Mouse (Mus musculus) gastrocnemius, adult 18-20 months (tissue): Measurements from ENCODE around the gene Lrrc74b. TPM values are rescaled to one million over a fixed set of nuclear protein-coding genes. Genes with fewer than 3 reads are reported as not detected.

Experiments used
- DNase-seq: peaks from one replicate; pipeline ENCODE4 v3.0.0; 2021; ENCODE audit warnings: low spot score
- total RNA-seq, 2 experiments: library from RNA; stranded (reverse); gene quantifications; 2 replicates each; pipeline ENCODE4 v1.2.3; 2021

Gene Lrrc74b
- total RNA-seq, 2 experiments from 2014 or later: 1.7 to 2.4 TPM

DNA sequence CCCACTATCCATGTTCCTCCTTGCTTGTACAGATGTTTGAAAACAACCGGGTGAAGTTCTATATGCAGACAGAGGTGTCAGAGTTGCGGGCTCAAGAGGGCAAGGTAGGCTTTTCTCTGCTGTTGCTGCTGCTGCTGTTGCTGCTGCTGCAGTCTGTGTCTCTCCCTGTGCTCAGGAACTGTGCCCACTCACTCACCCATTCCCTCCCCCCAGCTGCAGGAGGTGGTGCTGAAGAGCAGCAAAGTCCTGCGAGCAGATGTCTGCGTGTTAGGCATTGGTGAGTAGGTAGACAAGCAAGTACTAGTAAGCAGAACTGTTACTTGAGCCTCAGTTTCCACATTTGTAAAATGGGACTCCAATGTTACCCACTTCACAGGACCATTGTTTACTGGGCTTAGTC is 58.4 kb downstream of the Lrrc74b start:
- DNase-seq: no peak

DNA sequence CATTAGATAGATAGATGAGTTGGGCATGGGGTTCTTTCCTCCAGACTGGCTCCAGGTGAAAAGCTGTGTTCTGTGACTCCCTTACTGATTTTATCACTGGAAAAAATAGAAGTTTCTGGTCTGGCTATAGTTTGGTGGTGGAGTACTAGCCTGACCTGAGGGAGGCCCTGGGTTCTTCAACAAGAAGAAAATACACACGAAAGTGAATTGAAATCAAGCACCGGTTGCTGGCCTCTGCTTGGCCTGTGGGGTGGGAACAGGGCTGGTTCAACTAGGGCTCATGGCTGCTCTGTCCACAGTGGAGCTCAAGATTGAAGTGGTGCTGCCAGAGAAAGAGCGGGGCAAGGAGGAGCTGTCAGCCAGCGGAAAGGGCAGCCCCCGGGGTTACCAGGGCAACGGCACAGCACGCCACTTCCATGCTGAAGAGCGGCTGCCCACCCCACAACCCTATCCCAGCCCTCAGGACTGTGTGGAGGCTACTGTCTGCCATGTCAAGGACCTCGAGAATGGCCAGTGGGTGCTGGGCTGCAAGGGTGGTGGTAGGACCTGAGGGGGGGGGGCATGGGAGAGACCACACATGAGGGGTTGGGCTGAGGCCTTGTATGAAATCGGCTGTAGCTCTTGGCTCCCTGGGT is 61.7 kb downstream of the Lrrc74b start:
- no peak for DNase-seq

DNA sequence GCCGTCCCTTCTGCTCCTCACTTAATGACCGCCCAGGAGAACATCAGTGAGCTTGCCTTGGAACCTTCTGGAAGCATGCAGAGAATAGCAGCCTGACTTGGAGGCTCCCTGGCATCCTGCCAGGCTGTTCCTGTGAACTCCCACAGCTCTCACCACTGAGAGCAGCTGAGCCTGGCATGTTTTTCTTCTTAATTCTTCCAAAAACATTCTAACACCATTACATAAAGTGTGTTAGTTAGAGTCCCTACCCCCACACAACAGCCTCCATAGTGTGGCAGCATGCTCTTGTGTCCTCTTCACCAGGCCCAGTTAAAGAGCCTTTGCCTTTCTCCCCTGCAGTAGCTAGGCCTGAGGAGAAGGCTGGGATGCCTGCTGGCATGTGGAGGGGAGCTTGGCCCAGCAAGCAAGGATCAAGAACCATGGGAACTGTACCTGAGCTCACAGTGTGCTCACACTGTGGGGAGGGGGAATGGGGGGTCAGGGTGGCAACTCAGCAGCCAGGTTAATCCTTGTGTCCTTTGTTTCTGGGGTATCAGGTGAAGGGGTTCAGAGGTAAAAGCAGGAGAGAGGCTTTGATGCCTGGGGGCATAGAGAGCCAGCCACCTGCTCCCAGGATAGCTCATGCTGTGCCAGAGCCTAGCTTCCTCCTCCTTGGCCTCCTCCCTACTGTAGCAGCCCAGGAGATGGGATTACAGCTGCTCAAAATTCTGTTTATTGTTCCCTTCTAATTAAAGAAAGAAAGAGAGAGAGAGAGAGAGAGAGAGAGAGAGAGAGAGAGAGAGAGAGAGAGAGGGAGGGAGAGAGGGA is 64.3 kb downstream of the Lrrc74b start:
- DNase-seq: peak; percentile 21

Other genes starting within 250 kb of the Lrrc74b start
- gene Serpind1, start 229.9 kb downstream of the Lrrc74b start, total RNA-seq: under 1 TPM in 1 of 2 experiments, not detected in 1; 0.31 TPM
- 10 to 100 TPM; 17.7 to 19.1 TPM for gene Snap29, start 155.3 kb downstream of the Lrrc74b start, total RNA-seq
- 10 to 100 TPM; 21.3 to 27.7 TPM for gene Pi4ka, start 154.9 kb downstream of the Lrrc74b start, total RNA-seq
- 10 to 100 TPM; 23.4 to 30.2 TPM for gene Crkl, start 109.3 kb downstream of the Lrrc74b start, total RNA-seq
- gene Aifm3, start 71.6 kb downstream of the Lrrc74b start, total RNA-seq: under 1 TPM in 1 of 2 experiments, not detected in 1; 0.43 TPM
- gene Lztr1, start 52.6 kb downstream of the Lrrc74b start, total RNA-seq: 10 to 100 TPM; 17.1 to 18.9 TPM
- 10 to 100 TPM; 15.3 to 17.1 TPM for gene Thap7, start 30.1 kb downstream of the Lrrc74b start, total RNA-seq
- gene P2rx6, start 638 bp upstream of the Lrrc74b start, total RNA-seq: 10 to 100 TPM in 1 of 2 experiments, 1 to 10 TPM in 1; 8.7 to 11.8 TPM
- gene Slc7a4, start 22.0 kb upstream of the Lrrc74b start, total RNA-seq: under 1 TPM in 1 of 2 experiments, not detected in 1; 0.39 TPM
- gene Smpd4, start 58.1 kb upstream of the Lrrc74b start, total RNA-seq: 10 to 100 TPM; 10.4 to 14.3 TPM
- under 1 TPM; 0.33 to 0.48 TPM for gene Ccdc74a, start 85.2 kb upstream of the Lrrc74b start, total RNA-seq
- 10 to 100 TPM; 17.5 to 20.1 TPM for gene Med15, start 171.6 kb upstream of the Lrrc74b start, total RNA-seq
- gene Klhl22, start 198.4 kb upstream of the Lrrc74b start, total RNA-seq: 10 to 100 TPM; 21.8 to 23.4 TPM
- 1 to 10 TPM; 2.6 to 4.0 TPM for gene Scarf2, start 236.0 kb upstream of the Lrrc74b start, total RNA-seq